Mouse (Mus musculus): ENCODE data around the gene Cd72. TPM values are rescaled to one million over a fixed set of nuclear protein-coding genes. Genes with fewer than 3 reads are reported as not detected.
A peak's percentile ranks its signal among the peaks of the same experiment; 100 is the strongest.
"Not testable (repeated sequence)": the region's sequence is repeated elsewhere in the genome, so short reads cannot be mapped to it uniquely, and the experiment has no call there.

Gene Cd72
- polyA plus RNA-seq, 1 experiment from 2014 or later: 2.3 TPM

DNA sequence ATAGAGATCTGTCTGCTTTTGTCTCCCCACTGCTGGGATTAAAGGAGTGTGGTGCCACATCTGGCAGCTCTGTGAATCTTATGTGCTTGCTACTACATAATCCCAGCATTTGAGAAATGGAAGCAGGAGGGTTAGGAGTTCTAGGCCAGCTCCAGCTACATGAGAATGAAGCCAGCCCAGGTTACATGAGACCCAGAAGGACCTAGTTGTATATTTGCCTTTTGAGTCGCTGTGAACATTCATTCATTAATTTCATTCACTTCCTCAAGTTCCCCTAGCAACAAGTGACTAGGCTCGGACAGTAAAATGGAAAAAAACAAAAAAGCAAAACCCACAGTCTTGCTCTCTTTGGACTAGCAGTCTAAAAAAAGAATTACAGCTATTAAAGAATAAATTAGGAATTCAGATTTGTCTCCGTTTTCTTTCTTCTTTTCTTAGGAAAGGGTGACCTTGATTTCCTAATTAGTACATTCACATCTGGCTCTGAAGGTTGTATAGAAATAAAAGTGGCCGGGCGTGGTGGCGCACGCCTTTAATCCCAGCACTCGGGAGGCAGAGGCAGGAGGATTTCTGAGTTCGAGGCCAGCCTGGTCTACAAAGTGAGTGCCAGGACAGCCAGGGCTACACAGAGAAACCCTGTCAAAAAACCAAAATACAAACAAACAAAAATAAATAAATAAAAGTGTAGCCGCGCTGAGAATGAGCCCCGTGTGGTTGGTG lies 37.8 kb upstream of the Cd72 start:
- peak overlapping the region; percentile 67 for H3K4me3 ChIP-seq

DNA sequence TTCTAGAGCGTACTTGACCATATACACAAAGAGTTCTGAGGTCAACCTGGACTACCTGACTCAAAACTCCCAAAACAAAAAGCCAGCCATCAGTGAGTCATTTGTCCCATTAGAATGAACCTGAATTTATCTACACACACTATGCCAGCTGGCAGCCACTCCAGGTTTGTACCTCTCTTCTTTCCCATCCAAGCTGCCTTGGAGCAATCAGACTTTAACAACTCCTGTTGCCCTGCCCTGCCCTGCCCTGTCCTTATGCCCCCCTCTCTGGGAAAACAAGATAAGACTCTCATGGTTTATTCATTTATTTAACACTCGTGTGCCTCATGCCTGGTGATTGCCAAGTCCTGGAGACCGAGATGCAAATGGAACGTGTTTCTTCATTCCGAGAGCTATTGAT lies 36.4 kb upstream of the Cd72 start:
- no peaks in the 10 kb centered on the region for H3K9me3 ChIP-seq
- peaks cover 18% of the 10 kb centered on the region for H3K4me1 ChIP-seq
- H3K27ac ChIP-seq (replicated peaks): no peak overlapping the region
- DNase-seq (ENCODE audit: low spot score): no peak
- no peaks in the 10 kb centered on the region for H3K27me3 ChIP-seq (replicated peaks; ENCODE audit: low read depth, poor library complexity, severe bottlenecking)
- 87% methylated on average over 5 of the region's 5 CpGs for WGBS
- peaks cover 8% of the 10 kb centered on the region for H3K36me3 ChIP-seq (replicated peaks)
- H3K4me3 ChIP-seq: no peak overlapping the region

More for the DNA sequence above, 37.8 kb upstream of the Cd72 start:
- no peak for DNase-seq (ENCODE audit: low spot score)
- no peaks in the 10 kb centered on the region for H3K9me3 ChIP-seq
- peaks cover 27% of the 10 kb centered on the region for H3K4me1 ChIP-seq
- H3K27ac ChIP-seq (replicated peaks): peak overlapping the region; percentile 86; the same call in 1 of the 2 replicates
- H3K36me3 ChIP-seq (replicated peaks): peaks cover 23% of the 10 kb centered on the region
- WGBS: 49% methylated on average over 12 of the region's 12 CpGs
- H3K27me3 ChIP-seq (replicated peaks; ENCODE audit: low read depth, poor library complexity, severe bottlenecking): no peaks in the 10 kb centered on the region

DNA sequence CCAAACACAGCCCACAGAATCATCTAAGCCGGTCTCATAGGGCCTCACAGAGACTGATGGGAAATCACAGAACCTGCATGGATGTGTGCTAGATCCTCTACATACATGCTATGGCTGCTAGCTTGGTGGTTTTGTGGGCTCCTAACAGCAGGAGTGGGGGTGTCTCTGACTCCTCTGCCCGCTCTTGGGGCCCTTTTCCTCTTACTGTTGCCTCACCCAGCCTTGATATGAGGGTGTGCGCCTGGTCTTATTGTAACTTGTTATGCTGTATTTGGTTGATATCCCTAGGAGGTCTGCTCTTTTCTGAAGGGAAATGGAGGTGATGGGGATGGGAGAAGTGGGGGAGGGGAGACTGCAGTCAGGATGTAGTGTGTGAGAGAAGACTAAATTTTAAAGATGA lies 35.2 kb upstream of the Cd72 start:
- H3K4me3 ChIP-seq: no peak overlapping the region
- peaks cover 9% of the 10 kb centered on the region for H3K4me1 ChIP-seq
- 92% methylated on average over 3 of the region's 3 CpGs for WGBS
- no peaks in the 10 kb centered on the region for H3K36me3 ChIP-seq (replicated peaks)
- H3K9me3 ChIP-seq: no peaks in the 10 kb centered on the region
- no peaks in the 10 kb centered on the region for H3K27me3 ChIP-seq (replicated peaks; ENCODE audit: low read depth, poor library complexity, severe bottlenecking)
- no peak for DNase-seq (ENCODE audit: low spot score)
- H3K27ac ChIP-seq (replicated peaks): no peak overlapping the region

DNA sequence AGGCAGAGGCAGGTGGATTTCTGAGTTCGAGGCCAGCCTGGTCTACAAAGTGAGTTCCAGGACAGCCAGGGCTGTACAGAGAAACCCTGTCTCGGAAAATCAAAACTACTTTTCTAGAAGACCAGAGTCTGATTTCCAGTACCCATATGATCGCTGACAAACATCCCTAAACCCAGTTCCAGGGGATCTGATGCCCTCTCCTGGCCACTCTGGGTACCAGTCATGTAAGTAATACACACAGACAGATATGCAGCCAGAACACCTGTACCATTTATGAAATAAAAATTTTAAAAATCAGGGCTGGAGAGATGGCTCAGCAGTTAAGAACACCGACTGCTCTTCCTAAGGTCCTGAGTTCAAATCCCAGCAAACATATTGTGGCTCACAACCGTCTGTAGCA lies 31.2 kb upstream of the Cd72 start:
- not testable (repeated sequence) for H3K4me3 ChIP-seq; H3K27ac ChIP-seq (replicated peaks); H3K4me1 ChIP-seq; DNase-seq (ENCODE audit: low spot score); H3K9me3 ChIP-seq; H3K36me3 ChIP-seq (replicated peaks); H3K27me3 ChIP-seq (replicated peaks; ENCODE audit: low read depth, poor library complexity, severe bottlenecking)
- 83% methylated on average over 5 of the region's 5 CpGs for WGBS

DNA sequence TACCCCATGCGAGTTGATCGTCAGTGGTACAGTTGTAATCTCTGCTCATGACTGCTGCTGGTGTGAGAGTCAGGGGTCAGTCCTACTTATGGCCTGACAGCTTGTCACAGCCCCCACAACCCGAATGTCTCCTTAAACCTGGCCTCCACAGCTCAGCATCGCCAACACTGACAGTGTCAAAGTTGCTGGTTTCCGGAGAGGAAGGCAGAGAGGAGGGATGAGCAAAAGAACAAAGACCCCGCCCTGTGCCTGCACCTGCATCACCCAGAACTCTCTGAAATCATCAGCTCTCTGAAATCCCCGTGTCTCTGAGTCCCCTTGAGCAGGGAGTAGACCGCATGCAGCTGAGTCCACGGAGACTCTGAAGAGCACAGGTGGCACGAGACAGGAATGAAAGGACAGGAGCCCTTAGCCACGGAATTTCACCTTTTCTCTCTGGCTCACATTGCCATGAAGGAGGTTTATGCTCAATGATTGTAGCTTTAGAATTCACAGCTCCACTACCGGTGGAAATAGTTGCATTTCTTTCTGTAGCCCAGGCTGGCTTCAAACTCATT lies 29.2 kb upstream of the Cd72 start, which contains the start of gene Sit1:
Gene Sit1 (minus strand): TSS at position 200 of the 557 bp plus-strand sequence.
- Histone ChIP-seq H3K36me3 (replicated peaks) (no peaks in the 10 kb centered on the region), H3K9me3 (no peaks in the 10 kb centered on the region), H3K27me3 (replicated peaks; ENCODE audit: low read depth, poor library complexity, severe bottlenecking) (0 out of 2 replicates have a peak, but pooled peaks cover 6% of the 10 kb centered on the region), H3K27ac (replicated peaks) (no peak within 1 kb of the TSS), H3K4me1 (peaks cover 10% of the 10 kb centered on the region), H3K4me3 (no peak within 1 kb of the TSS)
- 61% methylated on average over 12 of the region's 12 CpGs for WGBS
- no peak for DNase-seq (ENCODE audit: low spot score)

DNA sequence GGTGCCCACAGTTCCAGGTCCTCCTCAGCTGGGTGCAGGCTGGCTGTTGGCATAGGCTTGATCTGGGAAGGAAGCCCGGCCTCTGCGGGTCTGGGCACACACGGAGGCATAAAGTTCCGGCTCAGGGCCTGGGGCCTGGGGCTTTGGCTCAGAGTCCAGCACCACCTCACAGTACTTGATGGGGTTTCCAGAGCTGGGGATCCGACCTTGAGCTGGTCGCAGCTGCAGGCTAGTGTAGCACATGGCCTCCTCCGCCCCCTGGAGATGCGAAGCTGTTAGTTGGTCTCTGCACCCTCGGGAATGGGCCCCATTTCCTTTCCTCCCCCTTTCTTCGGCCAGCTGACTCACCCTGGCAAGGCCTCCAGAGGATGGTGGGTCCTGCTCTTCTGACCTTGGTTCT lies 28.2 kb upstream of the Cd72 start:
- DNase-seq (ENCODE audit: low spot score): no peak
- H3K4me3 ChIP-seq: no peak overlapping the region
- H3K9me3 ChIP-seq: no peaks in the 10 kb centered on the region
- peaks cover 16% of the 10 kb centered on the region for H3K4me1 ChIP-seq
- WGBS: 72% methylated on average over 10 of the region's 10 CpGs
- 0 out of 2 replicates have a peak, but pooled peaks cover 6% of the 10 kb centered on the region for H3K27me3 ChIP-seq (replicated peaks; ENCODE audit: low read depth, poor library complexity, severe bottlenecking)
- H3K36me3 ChIP-seq (replicated peaks): no peaks in the 10 kb centered on the region
- H3K27ac ChIP-seq (replicated peaks): no peak overlapping the region

DNA sequence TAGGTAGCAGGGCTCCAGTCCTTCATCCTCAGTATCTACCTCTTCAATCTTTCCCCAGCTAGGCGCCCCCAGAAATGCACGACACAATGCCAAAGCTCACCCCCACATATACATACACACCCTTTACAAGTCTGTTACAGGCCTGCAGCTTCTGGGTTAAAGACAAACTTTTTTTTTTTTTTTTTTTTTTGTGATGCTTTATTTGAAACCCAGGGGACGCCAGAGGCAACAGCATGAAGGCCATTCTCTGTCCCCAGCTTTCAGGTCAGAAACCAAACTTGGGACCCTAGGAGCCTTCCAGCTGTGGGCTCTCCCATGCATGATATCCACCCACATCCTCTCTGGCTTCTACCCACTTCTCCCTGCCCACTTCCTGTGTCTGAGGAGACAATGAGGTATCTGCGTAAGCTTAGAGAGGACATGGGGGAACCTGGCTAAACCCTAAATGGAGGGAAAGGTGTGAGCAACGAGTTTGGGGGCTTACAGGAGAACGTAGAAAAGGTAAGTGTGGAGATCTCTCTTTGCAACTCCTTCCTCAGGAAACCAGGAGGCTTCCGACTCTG lies 27.5 kb upstream of the Cd72 start:
- DNase-seq (ENCODE audit: low spot score): no peak
- Histone ChIP-seq H3K4me3 (no peak overlapping the region), H3K36me3 (replicated peaks) (no peaks in the 10 kb centered on the region), H3K27ac (replicated peaks) (no peak overlapping the region), H3K27me3 (replicated peaks; ENCODE audit: low read depth, poor library complexity, severe bottlenecking) (0 out of 2 replicates have a peak, but pooled peaks cover 6% of the 10 kb centered on the region), H3K9me3 (no peaks in the 10 kb centered on the region), H3K4me1 (peaks cover 16% of the 10 kb centered on the region)
- WGBS: 73% methylated on average over 7 of the region's 7 CpGs

DNA sequence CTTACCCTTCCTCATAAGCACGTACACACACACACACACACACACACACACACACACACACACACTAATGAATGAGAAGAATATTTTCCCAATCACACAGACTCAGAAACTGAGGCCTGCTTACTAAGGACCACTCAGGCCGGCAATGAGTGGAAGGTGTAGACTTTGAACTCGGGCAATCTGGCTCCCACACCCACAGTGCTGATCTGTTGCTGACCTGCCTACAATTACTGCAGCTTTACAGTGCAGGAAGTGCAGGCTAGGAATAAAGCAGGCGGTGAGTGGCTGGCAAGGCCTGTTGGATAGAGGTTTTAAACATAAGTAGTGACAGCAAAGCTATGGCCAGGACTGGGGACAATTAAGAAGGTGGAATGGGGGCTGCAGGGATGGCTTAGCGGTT lies 26.6 kb upstream of the Cd72 start:
- H3K36me3 ChIP-seq (replicated peaks): no peaks in the 10 kb centered on the region
- H3K27ac ChIP-seq (replicated peaks): no peak overlapping the region
- 0 out of 2 replicates have a peak, but pooled peaks cover 6% of the 10 kb centered on the region for H3K27me3 ChIP-seq (replicated peaks; ENCODE audit: low read depth, poor library complexity, severe bottlenecking)
- no peaks in the 10 kb centered on the region for H3K9me3 ChIP-seq
- DNase-seq (ENCODE audit: low spot score): no peak
- no peak overlapping the region for H3K4me3 ChIP-seq
- H3K4me1 ChIP-seq: peaks cover 16% of the 10 kb centered on the region
- 80% methylated on average over 5 of the region's 5 CpGs for WGBS

DNA sequence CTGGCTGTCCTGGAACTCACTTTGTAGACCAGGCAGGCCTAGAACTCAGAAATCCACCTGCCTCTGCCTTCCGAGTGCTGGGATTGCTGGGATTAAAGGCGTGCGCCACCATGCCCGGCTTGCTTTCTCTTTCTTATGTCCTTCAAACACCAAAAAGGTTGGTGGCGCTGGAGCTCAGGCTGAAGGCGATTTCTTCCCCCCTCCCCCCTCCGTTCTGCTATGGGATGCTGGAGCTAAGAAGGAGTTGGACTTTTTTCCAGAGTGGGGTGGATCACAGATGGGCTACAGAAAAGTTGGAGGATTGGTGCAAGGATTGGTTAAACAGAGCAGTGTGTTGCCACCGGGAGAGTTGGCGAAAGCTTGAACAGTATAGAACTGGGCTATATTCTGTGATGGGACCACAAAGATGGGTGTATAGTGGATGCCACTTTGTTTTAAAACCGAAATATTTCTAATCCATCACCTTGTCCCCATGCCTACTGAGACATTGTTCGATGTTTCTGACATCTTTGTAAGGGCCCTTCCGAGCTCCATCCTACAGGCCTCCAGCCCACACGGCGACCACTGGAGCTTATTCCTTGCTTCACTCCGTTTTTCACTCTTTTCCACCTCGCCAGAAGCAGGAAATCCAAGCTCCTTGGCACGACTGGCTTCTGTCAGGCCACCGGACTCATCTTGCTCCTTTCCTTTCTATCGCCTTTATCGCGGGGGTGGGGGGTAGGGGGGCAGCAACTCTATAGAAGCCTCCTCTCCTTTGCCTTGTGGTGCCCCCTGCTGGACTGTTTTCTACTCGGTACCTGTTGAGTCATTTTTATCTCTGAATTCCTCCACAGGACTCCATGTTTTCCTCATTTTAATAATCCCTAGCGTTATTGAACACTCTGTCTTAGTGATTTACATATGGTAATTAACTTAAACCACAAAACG lies 24.7 kb upstream of the Cd72 start:
- Histone ChIP-seq H3K27me3 (replicated peaks; ENCODE audit: low read depth, poor library complexity, severe bottlenecking) (peaks cover 6% of the 10 kb centered on the region; the same call in 1 of the 2 replicates), H3K4me3 (peak overlapping the region; percentile 40), H3K9me3 (no peaks in the 10 kb centered on the region), H3K4me1 (peaks cover 16% of the 10 kb centered on the region), H3K36me3 (replicated peaks) (no peaks in the 10 kb centered on the region), H3K27ac (replicated peaks) (no peak overlapping the region; the same call in 1 of the 2 replicates)
- WGBS: 49% methylated on average over 24 of the region's 24 CpGs
- peak; percentile 81 for DNase-seq (ENCODE audit: low spot score)

DNA sequence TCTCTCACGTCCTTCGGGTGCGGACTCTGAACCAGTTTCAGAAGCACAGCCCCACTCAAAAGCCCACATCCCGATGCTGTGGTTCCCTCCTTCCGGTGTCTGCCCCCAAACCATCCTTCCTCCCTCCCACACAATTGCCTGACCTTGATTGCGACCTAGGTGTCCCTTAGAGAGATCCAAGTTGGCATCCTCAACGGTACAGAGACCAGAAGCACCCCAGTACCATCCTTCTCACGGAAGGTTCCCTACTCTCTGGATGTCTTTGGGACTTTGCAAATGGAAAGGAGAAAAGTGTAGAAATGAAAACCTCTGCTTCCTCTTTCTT lies 24.1 kb upstream of the Cd72 start:
- H3K4me1 ChIP-seq: peaks cover 16% of the 10 kb centered on the region
- no peaks in the 10 kb centered on the region for H3K9me3 ChIP-seq
- 53% methylated on average over 8 of the region's 8 CpGs for WGBS
- peak overlapping the region; percentile 81 for H3K27ac ChIP-seq (replicated peaks)
- DNase-seq (ENCODE audit: low spot score): no peak
- no peaks in the 10 kb centered on the region for H3K36me3 ChIP-seq (replicated peaks)
- H3K27me3 ChIP-seq (replicated peaks; ENCODE audit: low read depth, poor library complexity, severe bottlenecking): peaks cover 5% of the 10 kb centered on the region; the same call in 1 of the 2 replicates
- H3K4me3 ChIP-seq: peak overlapping the region; percentile 49

DNA sequence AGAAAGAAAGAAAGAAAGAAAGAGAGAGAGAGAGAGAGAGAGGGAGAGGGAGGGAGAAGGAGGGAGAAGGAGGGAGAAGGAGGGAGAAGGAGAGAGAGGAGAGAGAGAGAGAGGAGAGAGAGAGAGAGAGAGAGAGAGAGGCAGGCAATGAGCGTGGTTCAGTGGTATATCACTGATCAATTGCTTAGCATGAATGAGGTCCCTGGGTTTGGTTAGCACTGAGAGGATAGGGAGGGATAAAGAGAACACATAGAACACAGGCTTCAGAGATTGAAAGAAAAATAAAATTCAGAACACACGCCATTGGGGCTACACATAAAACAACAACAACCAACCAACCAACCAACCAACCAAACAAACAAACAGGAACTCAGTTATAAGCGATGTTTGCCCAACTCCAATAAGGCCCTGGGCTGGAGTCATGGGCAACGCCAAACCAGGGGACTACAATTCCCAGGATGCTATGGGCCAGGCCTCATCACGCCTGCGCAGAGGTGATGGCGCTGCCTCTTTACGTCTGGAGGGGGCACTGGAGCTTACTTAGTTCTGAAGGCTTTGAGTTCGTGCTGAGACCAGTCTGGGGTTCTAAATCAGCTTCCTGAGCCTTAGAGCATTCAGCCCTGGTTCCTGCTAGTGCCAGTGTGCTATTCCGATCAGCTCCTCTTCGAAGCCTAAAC lies 23.6 kb upstream of the Cd72 start:
- H3K4me3 ChIP-seq: peak overlapping the region; percentile 49
- peaks cover 16% of the 10 kb centered on the region for H3K4me1 ChIP-seq
- DNase-seq (ENCODE audit: low spot score): peak; percentile 87
- H3K9me3 ChIP-seq: no peaks in the 10 kb centered on the region
- peaks cover under 1% of the 10 kb centered on the region; the same call in 1 of the 2 replicates for H3K27me3 ChIP-seq (replicated peaks; ENCODE audit: low read depth, poor library complexity, severe bottlenecking)
- no peaks in the 10 kb centered on the region for H3K36me3 ChIP-seq (replicated peaks)
- H3K27ac ChIP-seq (replicated peaks): peak overlapping the region; percentile 81
- 16% methylated on average over 11 of the region's 11 CpGs for WGBS

DNA sequence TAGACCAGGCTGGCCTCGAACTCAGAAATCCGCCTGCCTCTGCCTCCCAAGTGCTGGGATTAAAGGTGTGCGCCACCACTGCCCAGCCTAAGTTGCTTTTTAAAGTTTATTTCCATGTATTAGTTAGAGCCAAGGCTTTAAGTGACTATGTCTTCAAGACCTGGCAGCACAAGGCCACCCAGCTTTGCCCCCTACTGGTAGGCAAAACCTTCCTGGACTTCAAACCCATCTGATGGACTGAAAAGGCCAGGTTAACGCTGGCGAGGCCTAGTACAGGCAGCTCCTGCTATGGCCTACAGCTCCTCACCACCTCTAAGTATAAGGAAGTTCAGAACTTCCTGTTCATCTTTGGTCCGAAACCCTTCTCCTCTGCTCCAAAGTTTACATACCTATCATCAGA lies 22.2 kb upstream of the Cd72 start:
- DNase-seq (ENCODE audit: low spot score): no peak
- Histone ChIP-seq H3K27ac (replicated peaks) (no peak overlapping the region), H3K27me3 (replicated peaks; ENCODE audit: low read depth, poor library complexity, severe bottlenecking) (no peaks in the 10 kb centered on the region; the same call in 1 of the 2 replicates), H3K4me3 (no peak overlapping the region), H3K36me3 (replicated peaks) (no peaks in the 10 kb centered on the region), H3K4me1 (peaks cover 11% of the 10 kb centered on the region; the same call in 1 of the 2 replicates), H3K9me3 (no peaks in the 10 kb centered on the region)
- 90% methylated on average over 6 of the region's 6 CpGs for WGBS
